Mouse (Mus musculus): ENCODE measurements around the gene D130052B06Rik. TPM values are rescaled to one million over a fixed set of nuclear protein-coding genes. Genes with fewer than 3 reads are reported as not detected.

The D130052B06Rik gene
- polyA plus RNA-seq, 1 experiment from 2014 or later, result not detected

- Histone ChIP-seq H3K36me3 (no peaks in the 10 kb centered on the region), H3K4me1 (peaks cover 17% of the 10 kb centered on the region), H3K27me3 (no peaks in the 10 kb centered on the region), H3K4me3 (no peak overlapping the region), H3K9ac (replicated peaks) (no peak overlapping the region), H3K9me3 (no peaks in the 10 kb centered on the region), H3K4me2 (replicated peaks) (no peak overlapping the region), H3K27ac (replicated peaks) (no peak overlapping the region)
- WGBS, result 60% methylated on average over 10 of the region's 10 CpGs
- no peak for ATAC-seq (replicated peaks)
Measured at GRCm38 (mm10) chr11:33670105-33670965, 71.2 kb downstream of the D130052B06Rik start.

Other genes starting within 250 kb of the D130052B06Rik start
- 7.3 and 9.5 TPM in 2 replicates for gene Ranbp17, start 85.6 kb upstream of the D130052B06Rik start, polyA plus RNA-seq (2015; fragmentation: Nextera tagmentation; extraction: Ambion mirVana)
- not detected in 2 replicates for gene Gabrp, start 20.3 kb upstream of the D130052B06Rik start, polyA plus RNA-seq (2015; fragmentation: Nextera tagmentation; extraction: Ambion mirVana)

All from forebrain, embryonic 15.5 days (tissue).